Mouse (Mus musculus): ENCODE data around the gene Hepacam. TPM values are rescaled to one million over a fixed set of nuclear protein-coding genes. Genes with fewer than 3 reads are reported as not detected.

Hepacam gene
- polyA plus RNA-seq, 1 experiment from 2014 or later, result not detected

Other genes with a start within 250 kb of the Hepacam start
- 10.9 and 11.3 TPM in 2 replicates for gene Pknox2, start 219.9 kb upstream of the Hepacam start, polyA plus RNA-seq (2015; fragmentation: Nextera tagmentation; extraction: Ambion mirVana)
- gene Tmem218, start 159.1 kb upstream of the Hepacam start, polyA plus RNA-seq (2015; fragmentation: Nextera tagmentation; extraction: Ambion mirVana), result 14.9 and 17.4 TPM in 2 replicates
- gene Slc37a2, start 111.6 kb upstream of the Hepacam start, polyA plus RNA-seq (2015; fragmentation: Nextera tagmentation; extraction: Ambion mirVana), result 2.0 and 2.3 TPM in 2 replicates
- 8.9 and 10.3 TPM in 2 replicates for gene Ccdc15, start 18.9 kb upstream of the Hepacam start, polyA plus RNA-seq (2015; fragmentation: Nextera tagmentation; extraction: Ambion mirVana)
- 9.5 and 10.1 TPM in 2 replicates for gene Robo4, start 34.5 kb downstream of the Hepacam start, polyA plus RNA-seq (2015; fragmentation: Nextera tagmentation; extraction: Ambion mirVana)
- gene Robo3, start 65.9 kb downstream of the Hepacam start, polyA plus RNA-seq (2015; fragmentation: Nextera tagmentation; extraction: Ambion mirVana), result 0.44 and 0.62 TPM in 2 replicates
- gene Msantd2, start 122.0 kb downstream of the Hepacam start, polyA plus RNA-seq (2015; fragmentation: Nextera tagmentation; extraction: Ambion mirVana), result 31.1 and 34.9 TPM in 2 replicates
- gene Esam, start 160.7 kb downstream of the Hepacam start, polyA plus RNA-seq (2015; fragmentation: Nextera tagmentation; extraction: Ambion mirVana), result 39.5 and 41.7 TPM in 2 replicates
- gene Vsig2, start 171.9 kb downstream of the Hepacam start, polyA plus RNA-seq (2015; fragmentation: Nextera tagmentation; extraction: Ambion mirVana), result 1.5 and 1.6 TPM in 2 replicates
- gene Nrgn, start 185.6 kb downstream of the Hepacam start, polyA plus RNA-seq (2015; fragmentation: Nextera tagmentation; extraction: Ambion mirVana), result 8.6 and 10.3 TPM in 2 replicates
- 9.5 and 10.0 TPM in 2 replicates for gene Siae, start 188.3 kb downstream of the Hepacam start, polyA plus RNA-seq (2015; fragmentation: Nextera tagmentation; extraction: Ambion mirVana)
- gene Spa17, start 246.4 kb downstream of the Hepacam start, polyA plus RNA-seq (2015; fragmentation: Nextera tagmentation; extraction: Ambion mirVana), result 6.5 and 10.2 TPM in 2 replicates

Data from embryonic facial prominence, embryonic 13.5 days (tissue).